Mouse (Mus musculus): ENCODE measurements at regions not wholly inside any gene's neighbourhood (a gene's known extent, or its start where the extent isn't known, plus 50 kb on each side); places are given as distances from the start of the nearest gene placed in this dataset.

DNA sequence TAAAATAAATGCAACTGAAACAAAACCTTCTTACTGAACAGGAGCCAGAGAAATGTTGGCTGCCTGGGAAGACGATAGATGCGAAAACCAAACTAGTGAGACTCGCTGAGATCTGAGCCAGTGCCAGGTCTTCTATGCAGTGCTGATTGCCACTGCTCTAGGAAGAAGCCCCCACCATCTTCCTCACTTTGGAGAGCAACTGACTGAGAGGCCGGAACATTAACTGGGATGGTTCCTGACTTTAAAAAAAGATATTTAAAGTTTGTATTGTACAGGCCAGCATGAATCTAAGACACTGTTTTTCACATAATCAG lies 585.9 kb upstream of the Clint1 start:
- no peak for TF ChIP-seq POLR2A (IDR thresholded peaks at IDR 0.05; ENCODE audit: borderline replicate concordance, extremely low read depth, insufficient read depth, insufficient read length, poor library complexity, severe bottlenecking)
- TF ChIP-seq CTCF (IDR thresholded peaks at IDR 0.05; ENCODE audit: borderline replicate concordance, extremely low read depth, insufficient read depth, insufficient read length), result no peak

Data from brain, embryonic 14.5 days (tissue).